ENCODE assay signal across 14 mouse cellular contexts in the genomic region with DNA sequence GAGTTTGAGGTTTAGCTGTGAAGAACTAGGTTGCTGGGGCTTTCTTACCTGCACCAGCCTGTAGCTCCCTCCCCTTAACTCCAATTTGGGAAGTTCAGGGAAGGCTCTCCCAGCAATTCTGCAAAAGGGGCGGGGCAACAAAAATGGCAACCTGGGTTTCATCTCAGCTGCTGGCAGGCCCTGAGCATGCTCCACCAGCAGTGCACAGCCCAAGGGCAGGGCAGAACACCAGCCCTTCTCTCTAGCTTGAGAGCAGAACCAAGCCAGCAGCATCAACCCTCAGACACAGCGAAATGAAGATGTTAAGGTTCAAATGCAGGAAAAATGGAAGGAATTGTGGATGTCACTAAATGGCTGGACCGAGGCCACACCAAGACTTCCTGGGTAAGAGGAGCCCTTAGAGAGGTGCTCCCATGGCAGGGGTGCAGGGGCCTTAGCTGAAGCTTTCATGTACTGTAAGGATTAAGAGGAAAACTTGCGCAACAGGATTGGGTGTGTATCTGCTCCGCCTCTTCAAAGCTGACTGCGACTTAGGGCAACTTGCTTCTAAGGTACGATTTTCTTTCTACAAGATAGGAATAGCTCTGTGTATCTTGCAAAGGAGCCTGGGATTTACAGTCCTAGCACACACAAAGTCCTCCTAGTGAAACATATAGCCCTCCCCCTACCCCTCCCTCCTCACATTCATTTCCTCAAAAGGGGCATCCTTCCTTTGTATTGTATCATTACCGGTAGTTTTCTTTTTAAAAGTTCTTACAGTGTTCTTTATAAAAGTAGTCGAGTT.
A peak's percentile ranks its signal among the peaks of the same experiment; 100 is the strongest.
DNase-seq lines count a peak whose midpoint lies in the region; ATAC-seq and TF ChIP-seq lines count a peak whose summit lies in the region.
"Had no signal": no experiment of that assay in that cellular context is flagged by ENCODE, and none has a peak within 500 bp of the region (broad histone marks: within the 10 kb centered on the region; RNA-seq: fewer than 3 reads in every experiment).

No protein-coding gene starts in this region.

- H3K27ac ChIP-seq in forebrain, embryonic 10.5 days, result peak overlapping the region; percentile 26
- no peak overlapping the region for H3K27ac ChIP-seq in forebrain, embryonic 16.5 days (ENCODE audit: low read length)
- peak overlapping the region; percentile 53; the same call in 1 of the 2 replicates for H3K27ac ChIP-seq in lung, embryonic 16.5 days (ENCODE audit: low read length)
- peak overlapping the region; percentile 6; the same call in 1 of the 2 replicates for H3K27ac ChIP-seq in intestine, postnatal 0 days (ENCODE audit: low read depth, low read length)
- H3K27ac ChIP-seq in stomach, embryonic 16.5 days (ENCODE audit: low read length), result peak overlapping the region; percentile 89
- H3K27ac ChIP-seq in forebrain, embryonic 14.5 days (ENCODE audit: low read depth, low read length), result no peak overlapping the region
- H3K27ac ChIP-seq: macrophage; neural tube, embryonic 12.5 days had no signal

- H3K36me3 ChIP-seq in forebrain, embryonic 10.5 days (replicated peaks), result no peaks in the 10 kb centered on the region
- no peaks in the 10 kb centered on the region for H3K36me3 ChIP-seq in forebrain, embryonic 16.5 days (ENCODE audit: control insufficient read depth, insufficient read depth)
- no peaks in the 10 kb centered on the region for H3K36me3 ChIP-seq in lung, embryonic 16.5 days (ENCODE audit: control insufficient read depth, insufficient read depth, low read length)
- no peaks in the 10 kb centered on the region for H3K36me3 ChIP-seq in intestine, postnatal 0 days (ENCODE audit: control insufficient read depth, insufficient read depth)
- H3K36me3 ChIP-seq in stomach, embryonic 16.5 days (ENCODE audit: control insufficient read depth, insufficient read depth, low read length), result no peaks in the 10 kb centered on the region
- H3K36me3 ChIP-seq in forebrain, embryonic 14.5 days (ENCODE audit: control insufficient read depth, insufficient read depth, low read length), result no peaks in the 10 kb centered on the region
- H3K36me3 ChIP-seq: neural tube, embryonic 12.5 days had no signal

- H3K9me3 ChIP-seq in forebrain, embryonic 10.5 days, result no peaks in the 10 kb centered on the region
- no peaks in the 10 kb centered on the region for H3K9me3 ChIP-seq in forebrain, embryonic 16.5 days (ENCODE audit: control insufficient read depth, low read length)
- H3K9me3 ChIP-seq in lung, embryonic 16.5 days (ENCODE audit: control insufficient read depth, low read length), result no peaks in the 10 kb centered on the region
- no peaks in the 10 kb centered on the region for H3K9me3 ChIP-seq in intestine, postnatal 0 days (ENCODE audit: control insufficient read depth)
- no peaks in the 10 kb centered on the region for H3K9me3 ChIP-seq in stomach, embryonic 16.5 days (replicated peaks; ENCODE audit: control insufficient read depth, low read length)
- no peaks in the 10 kb centered on the region for H3K9me3 ChIP-seq in forebrain, embryonic 14.5 days (replicated peaks; ENCODE audit: control insufficient read depth, low read length)
- H3K9me3 ChIP-seq: neural tube, embryonic 12.5 days had no signal

- WGBS in forebrain, embryonic 10.5 days, result 80% methylated on average over 9 of the region's 9 CpGs
- WGBS in forebrain, embryonic 16.5 days, result 85% methylated on average over 9 of the region's 9 CpGs
- 62% methylated on average over 9 of the region's 9 CpGs for WGBS in lung, embryonic 16.5 days
- 53% methylated on average over 9 of the region's 9 CpGs for WGBS in intestine, postnatal 0 days
- 63% methylated on average over 9 of the region's 9 CpGs for WGBS in stomach, embryonic 16.5 days
- 86% methylated on average over 9 of the region's 9 CpGs for WGBS in forebrain, embryonic 14.5 days

- H3K27me3 ChIP-seq in forebrain, embryonic 10.5 days (ENCODE audit: poor library complexity, severe bottlenecking), result no peaks in the 10 kb centered on the region
- H3K27me3 ChIP-seq in forebrain, embryonic 16.5 days (replicated peaks; ENCODE audit: control insufficient read depth, insufficient read depth, low read length), result no peaks in the 10 kb centered on the region
- no peaks in the 10 kb centered on the region for H3K27me3 ChIP-seq in lung, embryonic 16.5 days (ENCODE audit: control insufficient read depth, insufficient read depth, low read depth, low read length)
- no peaks in the 10 kb centered on the region for H3K27me3 ChIP-seq in intestine, postnatal 0 days (replicated peaks; ENCODE audit: control insufficient read depth, insufficient read depth, low read length)
- H3K27me3 ChIP-seq in stomach, embryonic 16.5 days (ENCODE audit: control insufficient read depth, insufficient read depth, low read length), result no peaks in the 10 kb centered on the region
- H3K27me3 ChIP-seq in forebrain, embryonic 14.5 days (replicated peaks; ENCODE audit: control insufficient read depth, insufficient read depth, low read length), result no peaks in the 10 kb centered on the region
- H3K27me3 ChIP-seq: neural tube, embryonic 12.5 days had no signal

- no peak for TF ChIP-seq CTCF in intestine, postnatal 0 days (IDR thresholded peaks at IDR 0.05; ENCODE audit: low read depth)

- ATAC-seq in forebrain, embryonic 16.5 days, result no peak
- ATAC-seq in lung, embryonic 16.5 days (ENCODE audit: low read depth), result peak; percentile 48
- ATAC-seq in intestine, postnatal 0 days, result peak; percentile 44
- peak; percentile 83 for ATAC-seq in stomach, embryonic 16.5 days (ENCODE audit: insufficient read depth, low FRiP score)
- ATAC-seq in forebrain, embryonic 14.5 days, result no peak

- H3K4me3 ChIP-seq in forebrain, embryonic 10.5 days, result no peak overlapping the region
- no peak overlapping the region for H3K4me3 ChIP-seq in forebrain, embryonic 16.5 days (replicated peaks; ENCODE audit: low read length)
- no peak overlapping the region for H3K4me3 ChIP-seq in lung, embryonic 16.5 days (ENCODE audit: low read length)
- H3K4me3 ChIP-seq in intestine, postnatal 0 days (ENCODE audit: low read depth, low read length), result no peak overlapping the region
- no peak overlapping the region for H3K4me3 ChIP-seq in stomach, embryonic 16.5 days (replicated peaks; ENCODE audit: low read length)
- H3K4me3 ChIP-seq in forebrain, embryonic 14.5 days (ENCODE audit: low read depth, low read length), result no peak overlapping the region
- H3K4me3 ChIP-seq: neural tube, embryonic 12.5 days had no signal

- no peak overlapping the region for H3K9ac ChIP-seq in forebrain, embryonic 16.5 days (replicated peaks; ENCODE audit: low read depth, low read length)
- no peak overlapping the region for H3K9ac ChIP-seq in lung, embryonic 16.5 days (ENCODE audit: low read length)
- no peak overlapping the region for H3K9ac ChIP-seq in intestine, postnatal 0 days (ENCODE audit: low read depth, low read length)
- H3K9ac ChIP-seq in stomach, embryonic 16.5 days (ENCODE audit: low read length), result no peak overlapping the region
- no peak overlapping the region for H3K9ac ChIP-seq in forebrain, embryonic 14.5 days (ENCODE audit: low read length)
- H3K9ac ChIP-seq: neural tube, embryonic 12.5 days had no signal

- peaks cover 44% of the 10 kb centered on the region for H3K4me1 ChIP-seq in forebrain, embryonic 10.5 days
- H3K4me1 ChIP-seq in forebrain, embryonic 16.5 days (replicated peaks; ENCODE audit: control insufficient read depth, insufficient read depth, low read length), result peaks cover 14% of the 10 kb centered on the region
- H3K4me1 ChIP-seq in lung, embryonic 16.5 days (replicated peaks; ENCODE audit: control insufficient read depth, insufficient read depth, low read length), result peaks cover 39% of the 10 kb centered on the region
- H3K4me1 ChIP-seq in intestine, postnatal 0 days (replicated peaks; ENCODE audit: control insufficient read depth, insufficient read depth, low read length), result peaks cover 21% of the 10 kb centered on the region
- peaks cover 34% of the 10 kb centered on the region for H3K4me1 ChIP-seq in stomach, embryonic 16.5 days (ENCODE audit: control insufficient read depth, insufficient read depth, low read length)
- peaks cover 14% of the 10 kb centered on the region for H3K4me1 ChIP-seq in forebrain, embryonic 14.5 days (ENCODE audit: control insufficient read depth, insufficient read depth, low read length)

- DNase-seq in forebrain, embryonic 10.5 days (ENCODE audit: extremely low spot score, low spot score), result no peak
- no peak for DNase-seq in lung, postnatal 14 days
- DNase-seq in forebrain, embryonic 14.5 days (ENCODE audit: low spot score), result no peak
- DNase-seq in spleen, postnatal 10 days (ENCODE audit: low spot score in 2 of 2), result no peak
- DNase-seq: cerebellum, adult 9-10 months; heart, postnatal 4 days; kidney, adult 9 months had no signal

- no peak overlapping the region for H3K4me2 ChIP-seq in forebrain, embryonic 16.5 days (ENCODE audit: low read length)
- no peak overlapping the region for H3K4me2 ChIP-seq in lung, embryonic 16.5 days (ENCODE audit: low read depth, low read length)
- peak overlapping the region; percentile 37; the same call in 1 of the 2 replicates for H3K4me2 ChIP-seq in intestine, postnatal 0 days (replicated peaks; ENCODE audit: low read depth)
- H3K4me2 ChIP-seq in stomach, embryonic 16.5 days (ENCODE audit: low read depth, low read length), result no peak overlapping the region
- H3K4me2 ChIP-seq in forebrain, embryonic 14.5 days (ENCODE audit: low read length), result no peak overlapping the region
- H3K4me2 ChIP-seq: midbrain, embryonic 11.5 days; neural tube, embryonic 12.5 days had no signal

Comparison
In these comparisons a context has a peak if more than half of its experiments do, and no peak if none do; other contexts are left out.
1. H3K27ac ChIP-seq: peak in forebrain, embryonic 10.5 days (single experiment), lung, embryonic 16.5 days (single experiment), intestine, postnatal 0 days (single experiment) and stomach, embryonic 16.5 days (single experiment); none in forebrain, embryonic 16.5 days (single experiment) and forebrain, embryonic 14.5 days (single experiment).
2. ATAC-seq: peak in lung, embryonic 16.5 days (single experiment), intestine, postnatal 0 days (single experiment) and stomach, embryonic 16.5 days (single experiment); none in forebrain, embryonic 16.5 days (single experiment) and forebrain, embryonic 14.5 days (single experiment).